Mouse (Mus musculus): ENCODE results near the gene Capn11.

Capn11 gene

GRCm38 (mm10) chr17:45598891-45599290 is 60.2 kb downstream of the Capn11 start:
- no peak for DNase-seq (ENCODE audit: low spot score in 2 of 2)

GRCm38 (mm10) chr17:45598376-45598775 is 60.7 kb downstream of the Capn11 start:
- DNase-seq (ENCODE audit: low spot score in 2 of 2) = no peak

GRCm38 (mm10) chr17:45597787-45598186 is 61.3 kb downstream of the Capn11 start:
- peak in 1 of 2 experiments; percentile 31 for DNase-seq (ENCODE audit: low spot score in 2 of 2)

GRCm38 (mm10) chr17:45596631-45597396 is 62.3 kb downstream of the Capn11 start:
- peak; percentile 36 to 49 for DNase-seq (ENCODE audit: low spot score in 2 of 2)

GRCm38 (mm10) chr17:45595736-45596390 is 63.3 kb downstream of the Capn11 start:
- no peak for DNase-seq (ENCODE audit: low spot score in 2 of 2)

- DNase-seq (ENCODE audit: low spot score in 2 of 2) = peak; percentile 46 to 62
Observed at GRCm38 (mm10) chr17:45594881-45595735, 64.0 kb downstream of the Capn11 start.

GRCm38 (mm10) chr17:45594195-45594594 is 64.9 kb downstream of the Capn11 start:
- DNase-seq (ENCODE audit: low spot score in 2 of 2) = no peak

- DNase-seq (ENCODE audit: low spot score in 2 of 2) = no peak
Observed at GRCm38 (mm10) chr17:45593479-45593878, 65.6 kb downstream of the Capn11 start.

- no peak for DNase-seq (ENCODE audit: low spot score in 2 of 2)
Observed at GRCm38 (mm10) chr17:45592606-45593431, 66.3 kb downstream of the Capn11 start.

- no peak for DNase-seq (ENCODE audit: low spot score in 2 of 2)
Observed at GRCm38 (mm10) chr17:45591701-45592605, 67.2 kb downstream of the Capn11 start.

GRCm38 (mm10) chr17:45590410-45590809 is 68.7 kb downstream of the Capn11 start:
- DNase-seq (ENCODE audit: low spot score in 2 of 2) = no peak

GRCm38 (mm10) chr17:45589844-45590243 is 69.3 kb downstream of the Capn11 start:
- no peak for DNase-seq (ENCODE audit: low spot score in 2 of 2)

GRCm38 (mm10) chr17:45589236-45589635 is 69.9 kb downstream of the Capn11 start:
- no peak for DNase-seq (ENCODE audit: low spot score in 2 of 2)

- DNase-seq (ENCODE audit: low spot score in 2 of 2) = no peak
Observed at GRCm38 (mm10) chr17:45588370-45588769, 70.8 kb downstream of the Capn11 start.

GRCm38 (mm10) chr17:45586449-45586837 is 72.7 kb downstream of the Capn11 start:
- DNase-seq (ENCODE audit: low spot score in 2 of 2) = no peak

GRCm38 (mm10) chr17:45585725-45586448 is 73.2 kb downstream of the Capn11 start:
- no peak for DNase-seq (ENCODE audit: low spot score in 2 of 2)

- DNase-seq (ENCODE audit: low spot score in 2 of 2) = peak; percentile 41 to 68
Observed at GRCm38 (mm10) chr17:45584939-45585678, 74.0 kb downstream of the Capn11 start.

- DNase-seq (ENCODE audit: low spot score in 2 of 2) = no peak
Observed at GRCm38 (mm10) chr17:45584096-45584896, 74.8 kb downstream of the Capn11 start.

Data from natural killer cell, adult 2 months (primary cell).